Comparison of ENCODE assay signal across 8 mouse cellular contexts in genomic region chr11:32300279-32301267, GRCm38 (mm10). TPM values are rescaled to one million over a fixed set of nuclear protein-coding genes. Genes with fewer than 3 reads are reported as not detected.
DNase-seq lines count a peak whose midpoint lies in the region; ATAC-seq and TF ChIP-seq lines count a peak whose summit lies in the region.

No protein-coding gene starts in this region.

- 48% methylated on average over 14 of the region's 17 CpGs for WGBS in heart, embryonic 11.5 days (ENCODE audit: insufficient replicate concordance)

- no peaks in the 10 kb centered on the region for H3K9me3 ChIP-seq in heart, embryonic 11.5 days (replicated peaks; ENCODE audit: control insufficient read depth, low read length)
- no peaks in the 10 kb centered on the region for H3K9me3 ChIP-seq in ES-E14 (ENCODE audit: control insufficient read depth, insufficient read depth, low read depth, low read length)
- no peaks in the 10 kb centered on the region for H3K9me3 ChIP-seq in megakaryocyte, embryonic 14.5 days

- H3K27ac ChIP-seq in heart, embryonic 11.5 days (ENCODE audit: low read depth, low read length), result no peak overlapping the region
- no peak overlapping the region for H3K27ac ChIP-seq in ES-E14 (ENCODE audit: insufficient read depth, low read depth, low read length, poor library complexity, severe bottlenecking)

- peaks cover 11% of the 10 kb centered on the region for H3K27me3 ChIP-seq in heart, embryonic 11.5 days (ENCODE audit: control insufficient read depth, insufficient read depth, low read length)
- peaks cover 40% of the 10 kb centered on the region for H3K27me3 ChIP-seq in megakaryocyte, embryonic 14.5 days (replicated peaks)

- peak overlapping the region; percentile 47 for H3K4me2 ChIP-seq in heart, embryonic 11.5 days

- no peaks in the 10 kb centered on the region for H3K4me1 ChIP-seq in heart, embryonic 11.5 days (ENCODE audit: control insufficient read depth, insufficient read depth, low read length)
- H3K4me1 ChIP-seq in ES-E14 (ENCODE audit: control insufficient read depth in 2 of 2, insufficient read depth in 2 of 2, low read length in 2 of 2, poor library complexity in 1 of 2), result no peaks in the 10 kb centered on the region
- H3K4me1 ChIP-seq in megakaryocyte, embryonic 14.5 days, result peaks cover 8% of the 10 kb centered on the region

- in situ Hi-C loops in ES-E14 (cut with MboI; ENCODE audit: low sequenced_read_pairs in 2 of 2, unreplicated experiment in 2 of 2), result no loop called here

- H3K9ac ChIP-seq in heart, embryonic 11.5 days (ENCODE audit: low read depth, low read length), result no peak overlapping the region
- H3K9ac ChIP-seq in ES-E14 (ENCODE audit: insufficient read depth, low read depth, low read length, poor library complexity, severe bottlenecking), result 0 out of 2 replicates have a peak overlapping the region, but pooled peaks have one; percentile 6

- no peak for DNase-seq in heart, adult 9 months (ENCODE audit: low spot score in 2 of 2)
- no peak for DNase-seq in ES-E14 (ENCODE audit: low read depth, low spot score)
- DNase-seq in kidney, adult 8-10 months, result no peak
- DNase-seq in thymus, postnatal 0 days (ENCODE audit: low spot score), result no peak
- no peak for DNase-seq in thymus, postnatal 25 days

- ATAC-seq in heart, embryonic 11.5 days (replicated peaks; ENCODE audit: insufficient number of reproducible peaks, low FRiP score, low TSS enrichment), result no peak
- peak; percentile 20 to 23 for ATAC-seq in hematopoietic stem cell, adult 5-6 weeks (replicated peaks in 1 of 2; ENCODE audit: insufficient read depth in 1 of 2, low FRiP score in 2 of 2, low TSS enrichment in 1 of 2, low read depth in 1 of 2, poor library complexity in 2 of 2, severe bottlenecking in 2 of 2)

- H3K4me3 ChIP-seq in heart, embryonic 11.5 days (ENCODE audit: low read depth, low read length), result 0 out of 2 replicates have a peak overlapping the region, but pooled peaks have one; percentile 25
- peak overlapping the region; percentile 22 to 49; a peak in 2 of 4 replicates for H3K4me3 ChIP-seq in ES-E14 (ENCODE audit: insufficient read depth in 1 of 2, low read depth in 1 of 2, low read length in 2 of 2, poor library complexity in 1 of 2, severe bottlenecking in 1 of 2)
- peak overlapping the region; percentile 28 for H3K4me3 ChIP-seq in megakaryocyte, embryonic 14.5 days (replicated peaks)

- no peaks in the 10 kb centered on the region for H3K36me3 ChIP-seq in heart, embryonic 11.5 days (ENCODE audit: control insufficient read depth, insufficient read depth, low read length)
- no peaks in the 10 kb centered on the region for H3K36me3 ChIP-seq in ES-E14 (ENCODE audit: control insufficient read depth, insufficient read depth, low read length, poor library complexity, severe bottlenecking)
- H3K36me3 ChIP-seq in megakaryocyte, embryonic 14.5 days (replicated peaks; ENCODE audit: low read length), result no peaks in the 10 kb centered on the region

TF ChIP-seq in ES-E14, 5 proteins besides CTCF, POLR2A, EP300 and RAD21:
- TF ChIP-seq CHD2 (IDR thresholded peaks at IDR 0.05; ENCODE audit: low read depth, low read length), result no peak
- TF ChIP-seq ZC3H11A (IDR thresholded peaks at IDR 0.05; ENCODE audit: borderline replicate concordance, low read depth, low read length), result no peak
- TF ChIP-seq HCFC1 (IDR thresholded peaks at IDR 0.05; ENCODE audit: borderline replicate concordance, insufficient read depth, low read length), result no peak
- TF ChIP-seq MAFK (IDR thresholded peaks at IDR 0.05; ENCODE audit: insufficient read depth, low read depth, low read length), result no peak
- no peak for TF ChIP-seq ZNF384 (IDR thresholded peaks at IDR 0.05; ENCODE audit: low read depth, low read length)

RNA-seq across cellular contexts. Expression of gene Hbq1a, which starts 0.7 kb away (rescaled TPM):
- 0.64 and 1.2 TPM in 2 replicates for polyA plus RNA-seq in heart, embryonic 11.5 days (2014; fragmentation: Nextera tagmentation; extraction: Ambion mirVana)
- 0.95 TPM in 1 of 2 replicates, not detected in the other for total RNA-seq in ES-E14 (2012; rRNA removed)
- total RNA-seq in hematopoietic stem cell, adult 5-6 weeks (2017), result not detected in 2 replicates
- polyA plus RNA-seq in megakaryocyte, embryonic 14.5 days (2012; ENCODE audit: insufficient read depth, low replicate concordance), result not detected in 2 replicates
- not detected in 2 replicates for polyA plus RNA-seq in thymus, postnatal 0 days (2015; fragmentation: Nextera tagmentation; extraction: Ambion mirVana)

RNA-seq across cellular contexts. Expression of gene Hba-a2, which starts 4.3 kb away (rescaled TPM):
- polyA plus RNA-seq in heart, embryonic 11.5 days (2014; fragmentation: Nextera tagmentation; extraction: Ambion mirVana), result 18,841 and 22,217 TPM in 2 replicates
- 1.1 TPM in 1 of 2 replicates, not detected in the other for total RNA-seq in ES-E14 (2012; rRNA removed)
- 60.4 and 104 TPM in 2 replicates for total RNA-seq in hematopoietic stem cell, adult 5-6 weeks (2017)
- polyA plus RNA-seq in megakaryocyte, embryonic 14.5 days (2012; ENCODE audit: insufficient read depth, low replicate concordance), result 578 and 1,883 TPM in 2 replicates
- 1,475 and 1,659 TPM in 2 replicates for polyA plus RNA-seq in thymus, postnatal 0 days (2015; fragmentation: Nextera tagmentation; extraction: Ambion mirVana)

RNA-seq across cellular contexts. Expression of gene Hbq1b, which starts 13.8 kb away (rescaled TPM):
- 23.0 and 24.4 TPM in 2 replicates for polyA plus RNA-seq in heart, embryonic 11.5 days (2014; fragmentation: Nextera tagmentation; extraction: Ambion mirVana)
- total RNA-seq in ES-E14 (2012; rRNA removed), result 0.80 TPM in 1 of 2 replicates, not detected in the other
- total RNA-seq in hematopoietic stem cell, adult 5-6 weeks (2017), result not detected in 2 replicates
- 2.9 TPM in 1 of 2 replicates, not detected in the other for polyA plus RNA-seq in megakaryocyte, embryonic 14.5 days (2012; ENCODE audit: insufficient read depth, low replicate concordance)
- 0.33 and 0.34 TPM in 2 replicates for polyA plus RNA-seq in thymus, postnatal 0 days (2015; fragmentation: Nextera tagmentation; extraction: Ambion mirVana)

RNA-seq across cellular contexts. Expression of gene Hba-a1, which starts 17.3 kb away (rescaled TPM):
- 8,943 and 11,032 TPM in 2 replicates for polyA plus RNA-seq in heart, embryonic 11.5 days (2014; fragmentation: Nextera tagmentation; extraction: Ambion mirVana)
- not detected in 2 replicates for total RNA-seq in ES-E14 (2012; rRNA removed)
- 9.1 and 14.3 TPM in 2 replicates for total RNA-seq in hematopoietic stem cell, adult 5-6 weeks (2017)
- polyA plus RNA-seq in megakaryocyte, embryonic 14.5 days (2012; ENCODE audit: insufficient read depth, low replicate concordance), result 5,345 and 12,498 TPM in 2 replicates
- polyA plus RNA-seq in thymus, postnatal 0 days (2015; fragmentation: Nextera tagmentation; extraction: Ambion mirVana), result 616 and 668 TPM in 2 replicates

RNA-seq across cellular contexts. Expression of gene Hba-x, which starts 24.4 kb away (rescaled TPM):
- 9,744 and 12,458 TPM in 2 replicates for polyA plus RNA-seq in heart, embryonic 11.5 days (2014; fragmentation: Nextera tagmentation; extraction: Ambion mirVana)
- not detected in 2 replicates for total RNA-seq in ES-E14 (2012; rRNA removed)
- total RNA-seq in hematopoietic stem cell, adult 5-6 weeks (2017), result not detected in 2 replicates
- polyA plus RNA-seq in megakaryocyte, embryonic 14.5 days (2012; ENCODE audit: insufficient read depth, low replicate concordance), result not detected in 2 replicates
- 1.9 and 2.2 TPM in 2 replicates for polyA plus RNA-seq in thymus, postnatal 0 days (2015; fragmentation: Nextera tagmentation; extraction: Ambion mirVana)

Comparison
In these comparisons a context has a peak if more than half of its experiments do, and no peak if none do; other contexts are left out.
1. RNA of gene Hba-a2, which starts 4.3 kb away (polyA plus RNA-seq): 18,841 to 22,217 TPM in heart, embryonic 11.5 days; 1,475 to 1,659 TPM in thymus, postnatal 0 days and 578 to 1,883 TPM in megakaryocyte, embryonic 14.5 days; every median in the first group is over 10 times any median in the second.
2. Peak in every context shown above with its lines, with median percentiles within 50 percentile points of each other: H3K4me3 ChIP-seq.